Mouse (Mus musculus): ENCODE results near the gene Rbx1. TPM values are rescaled to one million over a fixed set of nuclear protein-coding genes. Genes with fewer than 3 reads are reported as not detected.

The Rbx1 gene
- polyA plus RNA-seq, 2 experiments = 233 to 532 TPM

DNA sequence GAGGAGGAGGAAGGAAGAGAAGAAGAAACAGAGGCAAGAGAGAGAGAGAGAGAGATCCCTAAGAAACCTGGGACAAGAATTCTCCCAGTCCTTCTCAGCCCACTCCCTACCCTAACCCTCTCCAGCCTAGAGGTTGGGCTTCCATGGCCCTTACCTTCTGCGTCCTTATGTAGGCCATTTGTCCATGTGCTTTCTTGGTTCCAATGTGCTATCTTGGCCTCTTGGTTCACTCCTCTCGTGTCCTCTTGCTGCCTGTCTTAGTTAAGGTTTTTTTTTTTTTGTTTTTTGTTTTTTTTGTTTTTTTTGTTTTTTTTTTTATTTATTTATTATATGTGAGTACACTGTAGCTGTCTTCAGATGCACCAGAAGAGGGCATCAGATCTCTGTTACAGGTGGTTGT is 16.9 kb downstream of the Rbx1 start:
- H3K9ac ChIP-seq (ENCODE audit: low read depth, low read length, severe bottlenecking) = no peak overlapping the region
- no peaks in the 10 kb centered on the region for H3K9me3 ChIP-seq (ENCODE audit: control insufficient read depth, low read length)
- no peak overlapping the region for H3K4me2 ChIP-seq (replicated peaks; ENCODE audit: low read depth, low read length, severe bottlenecking)
- no peak overlapping the region for H3K27ac ChIP-seq (replicated peaks; ENCODE audit: low read depth, low read length)
- 83% methylated on average over 2 of the region's 2 CpGs for WGBS
- no peak for DNase-seq (ENCODE audit: low spot score)
- H3K4me1 ChIP-seq (ENCODE audit: control insufficient read depth, insufficient read depth, low read length) = 0 out of 2 replicates have a peak, but pooled peaks cover 3% of the 10 kb centered on the region
- H3K27me3 ChIP-seq (ENCODE audit: control insufficient read depth, insufficient read depth, low read length) = no peaks in the 10 kb centered on the region
- ATAC-seq (ENCODE audit: low FRiP score, low read depth) = no peak
- no peaks in the 10 kb centered on the region for H3K36me3 ChIP-seq (ENCODE audit: control insufficient read depth, insufficient read depth, low read length)
- no peak overlapping the region for H3K4me3 ChIP-seq (replicated peaks; ENCODE audit: low read length)
- TF ChIP-seq POLR2A (IDR thresholded peaks at IDR 0.05; ENCODE audit: borderline replicate concordance, extremely low read depth, insufficient read depth, insufficient read length) = no peak

DNA sequence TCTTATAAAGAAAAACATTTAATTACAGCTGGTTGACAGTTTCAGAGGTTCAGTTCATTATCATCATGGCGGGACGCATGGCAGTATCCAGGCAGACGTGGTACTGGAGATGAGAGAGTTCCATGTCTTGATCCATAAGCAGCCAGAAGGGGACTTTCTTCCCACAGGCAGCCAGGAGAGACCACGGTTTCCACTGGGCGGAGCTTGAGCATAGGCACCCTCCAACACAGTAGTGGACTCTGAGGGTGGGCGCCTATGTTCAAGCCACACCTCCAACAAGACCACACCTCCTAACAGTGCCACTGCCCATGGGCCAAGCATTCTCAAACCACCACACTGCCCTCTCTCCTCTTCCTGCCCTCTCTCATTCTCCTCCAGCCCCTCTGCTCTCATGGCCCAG is 17.6 kb downstream of the Rbx1 start:
- DNase-seq (ENCODE audit: low spot score) (no peak), ATAC-seq (ENCODE audit: low FRiP score, low read depth) (no peak)
- H3K27me3 ChIP-seq (ENCODE audit: control insufficient read depth, insufficient read depth, low read length) = no peaks in the 10 kb centered on the region
- no peak for TF ChIP-seq POLR2A (IDR thresholded peaks at IDR 0.05; ENCODE audit: borderline replicate concordance, extremely low read depth, insufficient read depth, insufficient read length)
- no peak overlapping the region for H3K27ac ChIP-seq (replicated peaks; ENCODE audit: low read depth, low read length)
- H3K4me2 ChIP-seq (replicated peaks; ENCODE audit: low read depth, low read length, severe bottlenecking) = no peak overlapping the region
- WGBS = 91% methylated on average over 6 of the region's 6 CpGs
- no peaks in the 10 kb centered on the region for H3K36me3 ChIP-seq (ENCODE audit: control insufficient read depth, insufficient read depth, low read length)
- 0 out of 2 replicates have a peak, but pooled peaks cover 3% of the 10 kb centered on the region for H3K4me1 ChIP-seq (ENCODE audit: control insufficient read depth, insufficient read depth, low read length)
- H3K4me3 ChIP-seq (replicated peaks; ENCODE audit: low read length) = no peak overlapping the region
- H3K9ac ChIP-seq (ENCODE audit: low read depth, low read length, severe bottlenecking) = no peak overlapping the region
- H3K9me3 ChIP-seq (ENCODE audit: control insufficient read depth, low read length) = no peaks in the 10 kb centered on the region

DNA sequence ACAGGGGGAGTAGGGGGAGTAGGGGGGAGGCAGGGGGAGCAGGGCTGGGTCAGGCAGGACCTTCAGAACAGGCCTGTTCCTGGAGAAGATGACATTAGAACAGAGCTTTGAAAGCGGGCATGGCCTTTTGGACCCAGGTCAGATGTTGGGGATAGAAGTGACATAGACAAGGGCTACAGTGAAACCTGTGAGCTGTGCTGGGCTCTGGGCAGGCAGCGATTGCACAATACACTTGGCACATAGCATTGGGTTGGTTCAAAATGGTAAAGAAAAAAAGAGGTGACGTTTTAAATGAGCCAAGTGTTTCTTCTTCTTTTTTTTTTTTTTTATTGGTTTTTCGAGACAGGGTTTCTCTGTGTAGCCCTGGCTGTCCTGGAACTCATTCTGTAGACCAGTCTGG is 19.4 kb downstream of the Rbx1 start:
- Histone ChIP-seq H3K27me3 (ENCODE audit: control insufficient read depth, insufficient read depth, low read length) (no peaks in the 10 kb centered on the region), H3K4me2 (replicated peaks; ENCODE audit: low read depth, low read length, severe bottlenecking) (no peak overlapping the region), H3K27ac (replicated peaks; ENCODE audit: low read depth, low read length) (no peak overlapping the region), H3K9me3 (ENCODE audit: control insufficient read depth, low read length) (no peaks in the 10 kb centered on the region), H3K36me3 (ENCODE audit: control insufficient read depth, insufficient read depth, low read length) (no peaks in the 10 kb centered on the region), H3K4me3 (replicated peaks; ENCODE audit: low read length) (no peak overlapping the region), H3K9ac (ENCODE audit: low read depth, low read length, severe bottlenecking) (no peak overlapping the region), H3K4me1 (ENCODE audit: control insufficient read depth, insufficient read depth, low read length) (0 out of 2 replicates have a peak, but pooled peaks cover 3% of the 10 kb centered on the region)
- no peak for TF ChIP-seq POLR2A (IDR thresholded peaks at IDR 0.05; ENCODE audit: borderline replicate concordance, extremely low read depth, insufficient read depth, insufficient read length)
- no peak for ATAC-seq (ENCODE audit: low FRiP score, low read depth)
- no peak for DNase-seq (ENCODE audit: low spot score)
- WGBS = 86% methylated on average over 4 of the region's 4 CpGs

DNA sequence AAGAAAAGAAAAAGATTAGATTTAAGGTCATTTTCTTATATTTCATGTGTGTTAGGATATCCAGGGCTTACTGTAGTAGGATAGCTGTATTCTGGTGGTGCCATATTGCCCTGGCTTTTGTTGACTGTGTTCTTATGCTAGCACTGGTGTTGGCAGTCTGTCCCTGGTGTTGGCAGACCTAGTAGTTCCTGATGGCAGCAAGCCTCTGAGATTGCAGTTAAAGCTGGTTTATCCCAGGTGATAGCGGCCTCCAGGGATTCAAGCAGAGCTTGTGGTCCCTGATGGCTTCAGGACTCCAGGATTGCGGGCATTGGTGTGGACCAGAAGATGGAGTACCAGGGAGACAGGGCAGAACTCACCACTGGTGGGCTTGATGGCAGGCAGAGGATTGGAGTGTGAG is 37.4 kb downstream of the Rbx1 start:
- ATAC-seq (ENCODE audit: low FRiP score, low read depth) (no peak), DNase-seq (ENCODE audit: low spot score) (no peak)
- no peaks in the 10 kb centered on the region for H3K27me3 ChIP-seq (ENCODE audit: control insufficient read depth, insufficient read depth, low read length)
- 88% methylated on average over 2 of the region's 2 CpGs for WGBS
- H3K4me3 ChIP-seq (replicated peaks; ENCODE audit: low read length) = no peak overlapping the region
- no peak for TF ChIP-seq POLR2A (IDR thresholded peaks at IDR 0.05; ENCODE audit: borderline replicate concordance, extremely low read depth, insufficient read depth, insufficient read length)
- no peak overlapping the region for H3K4me2 ChIP-seq (replicated peaks; ENCODE audit: low read depth, low read length, severe bottlenecking)
- no peak overlapping the region for H3K9ac ChIP-seq (ENCODE audit: low read depth, low read length, severe bottlenecking)
- H3K9me3 ChIP-seq (ENCODE audit: control insufficient read depth, low read length) = no peaks in the 10 kb centered on the region
- no peak overlapping the region for H3K27ac ChIP-seq (replicated peaks; ENCODE audit: low read depth, low read length)
- no peaks in the 10 kb centered on the region for H3K36me3 ChIP-seq (ENCODE audit: control insufficient read depth, insufficient read depth, low read length)
- no peaks in the 10 kb centered on the region for H3K4me1 ChIP-seq (ENCODE audit: control insufficient read depth, insufficient read depth, low read length)

DNA sequence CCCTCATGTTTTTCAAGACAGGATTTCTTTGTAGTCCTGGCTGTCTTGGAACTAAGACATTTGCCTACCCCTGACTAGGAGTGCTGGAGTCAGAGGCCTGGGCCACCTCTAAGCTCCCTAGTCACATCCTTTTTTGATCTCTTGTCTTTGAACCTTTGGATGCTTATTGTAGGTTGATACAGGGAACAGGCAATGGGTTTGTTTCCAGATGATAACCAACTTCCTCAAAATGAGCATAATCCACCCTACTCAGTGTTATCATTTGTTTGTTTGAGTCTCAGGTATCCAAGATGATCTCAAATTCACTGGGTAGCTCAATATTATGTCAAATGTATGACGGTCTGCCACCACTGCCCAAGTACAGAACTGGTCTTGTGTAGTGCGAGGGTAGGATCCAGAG is 37.9 kb downstream of the Rbx1 start:
- no peak for ATAC-seq (ENCODE audit: low FRiP score, low read depth)
- H3K9ac ChIP-seq (ENCODE audit: low read depth, low read length, severe bottlenecking) = no peak overlapping the region
- H3K9me3 ChIP-seq (ENCODE audit: control insufficient read depth, low read length) = no peaks in the 10 kb centered on the region
- no peak overlapping the region for H3K4me3 ChIP-seq (replicated peaks; ENCODE audit: low read length)
- H3K36me3 ChIP-seq (ENCODE audit: control insufficient read depth, insufficient read depth, low read length) = no peaks in the 10 kb centered on the region
- WGBS = 91% methylated on average over 2 of the region's 2 CpGs
- no peak for TF ChIP-seq POLR2A (IDR thresholded peaks at IDR 0.05; ENCODE audit: borderline replicate concordance, extremely low read depth, insufficient read depth, insufficient read length)
- no peaks in the 10 kb centered on the region for H3K27me3 ChIP-seq (ENCODE audit: control insufficient read depth, insufficient read depth, low read length)
- no peak overlapping the region for H3K27ac ChIP-seq (replicated peaks; ENCODE audit: low read depth, low read length)
- H3K4me1 ChIP-seq (ENCODE audit: control insufficient read depth, insufficient read depth, low read length) = no peaks in the 10 kb centered on the region
- no peak for DNase-seq (ENCODE audit: low spot score)
- H3K4me2 ChIP-seq (replicated peaks; ENCODE audit: low read depth, low read length, severe bottlenecking) = no peak overlapping the region

DNA sequence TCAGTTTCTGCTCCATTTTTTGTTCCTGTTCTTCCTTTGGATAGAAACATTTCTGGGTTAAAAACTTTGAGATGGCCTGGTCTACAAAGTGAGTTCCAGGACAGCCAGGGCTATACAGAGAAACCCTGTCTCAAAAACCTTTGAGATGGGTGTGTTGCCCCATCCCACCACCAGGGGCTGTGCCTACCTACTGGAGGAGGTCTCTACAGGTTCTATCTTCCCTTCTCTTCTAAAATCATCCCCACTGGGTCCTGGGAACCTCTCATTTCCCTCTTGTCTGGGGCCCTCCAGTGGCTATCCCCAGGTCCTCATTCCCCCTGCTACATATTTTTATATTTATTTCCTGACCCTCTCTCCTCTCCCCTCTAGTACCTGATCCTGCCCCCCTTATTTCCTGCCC is 41.1 kb downstream of the Rbx1 start:
- Histone ChIP-seq H3K4me2 (replicated peaks; ENCODE audit: low read depth, low read length, severe bottlenecking) (no peak overlapping the region), H3K9me3 (ENCODE audit: control insufficient read depth, low read length) (no peaks in the 10 kb centered on the region), H3K27ac (replicated peaks; ENCODE audit: low read depth, low read length) (no peak overlapping the region), H3K36me3 (ENCODE audit: control insufficient read depth, insufficient read depth, low read length) (no peaks in the 10 kb centered on the region), H3K4me3 (replicated peaks; ENCODE audit: low read length) (no peak overlapping the region), H3K4me1 (ENCODE audit: control insufficient read depth, insufficient read depth, low read length) (no peaks in the 10 kb centered on the region), H3K27me3 (ENCODE audit: control insufficient read depth, insufficient read depth, low read length) (no peaks in the 10 kb centered on the region), H3K9ac (ENCODE audit: low read depth, low read length, severe bottlenecking) (no peak overlapping the region)
- no peak for DNase-seq (ENCODE audit: low spot score)
- no peak for TF ChIP-seq POLR2A (IDR thresholded peaks at IDR 0.05; ENCODE audit: borderline replicate concordance, extremely low read depth, insufficient read depth, insufficient read length)
- ATAC-seq (ENCODE audit: low FRiP score, low read depth) = no peak
